Mouse (Mus musculus) embryonic fibroblast, embryonic 13.5 days (primary cell): ENCODE data around the gene Lrrc49. TPM values are rescaled to one million over a fixed set of nuclear protein-coding genes. Genes with fewer than 3 reads are reported as not detected.

Experiments used
- H3K27ac ChIP-seq: 2 replicates; pipeline ENCODE4 v1.5.1; 2012; ENCODE audit warnings: low read length, control low read depth, inconsistent platforms; ENCODE audit not compliant: insufficient read depth
- H3K4me1 ChIP-seq: 2 replicates; pipeline ENCODE4 v1.6.1; 2011; ENCODE audit warnings: low read length; ENCODE audit not compliant: control insufficient read depth, insufficient read depth
- H3K4me3 ChIP-seq: 2 replicates; pipeline ENCODE4 v1.5.1; 2011; ENCODE audit warnings: mild to moderate bottlenecking, control low read depth, low read length; ENCODE audit not compliant: insufficient read depth
- CTCF ChIP-seq: IDR thresholded peaks from 2 replicates; pipeline ENCODE4 v1.5.1; 2011; ENCODE audit warnings: mild to moderate bottlenecking, control low read depth, low read length, moderate library complexity, borderline replicate concordance; ENCODE audit not compliant: insufficient read depth
- POLR2A ChIP-seq: IDR thresholded peaks from 2 replicates; pipeline ENCODE4 v1.6.1; 2011; ENCODE audit warnings: low read depth, mild to moderate bottlenecking, control low read depth, low read length, moderate library complexity
- polyA plus RNA-seq: library from polyadenylated mRNA; stranded (reverse); fragments of >200 nt; gene quantifications from 2 replicates; pipeline ENCODE4 v1.2.4, GENCODE M21; 2011; ENCODE audit warnings: low read depth; ENCODE audit not compliant: missing spikeins, insufficient read length

Lrrc49 gene
- polyA plus RNA-seq, 1 experiment = 16.6 TPM

DNA sequence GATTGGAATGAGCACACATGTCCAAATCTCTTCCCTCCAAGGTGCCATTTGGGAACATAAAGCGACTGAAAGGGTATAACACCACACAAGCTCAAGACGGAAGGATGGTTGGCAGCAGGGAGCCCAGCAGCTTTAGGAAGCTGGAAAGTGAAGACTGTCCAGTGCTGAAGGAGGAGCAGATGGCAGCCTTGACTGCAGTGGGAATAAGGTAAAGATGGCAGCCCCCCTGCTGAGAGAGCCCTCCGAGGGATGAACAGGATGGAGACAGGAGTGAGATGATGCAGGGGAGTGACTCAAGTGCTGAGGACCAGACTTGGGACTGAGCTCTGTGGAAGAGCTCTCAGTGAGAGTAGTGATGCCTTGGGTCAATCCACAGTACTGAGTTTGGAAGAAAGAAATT, 79.9 kb downstream of the Lrrc49 start:
- Histone ChIP-seq H3K4me3 (no peak overlapping the region), H3K27ac (no peak overlapping the region), H3K4me1 (no peaks in the 10 kb centered on the region)
- TF ChIP-seq CTCF (no peak), POLR2A (no peak)

DNA sequence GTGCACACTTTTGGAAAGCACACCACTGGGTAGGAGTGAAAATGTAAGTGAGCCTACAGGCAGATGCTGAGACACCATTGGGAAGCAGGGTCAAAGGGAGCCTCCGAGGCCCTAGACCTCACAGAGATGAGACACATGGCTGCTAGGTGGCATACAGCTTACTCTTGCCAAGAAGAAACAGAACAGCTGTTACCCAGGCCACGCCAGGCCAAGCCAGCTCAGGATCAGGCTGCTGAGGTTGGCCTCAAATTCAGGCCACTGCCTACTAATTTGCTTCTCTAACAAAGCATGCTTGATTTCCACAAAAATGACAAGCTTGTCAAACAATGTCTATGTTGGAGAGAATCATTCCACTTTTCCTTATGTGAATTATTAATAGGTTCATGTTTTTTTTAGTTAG, 83.0 kb downstream of the Lrrc49 start:
- no peaks in the 10 kb centered on the region for H3K4me1 ChIP-seq
- no peak overlapping the region for H3K4me3 ChIP-seq
- TF ChIP-seq CTCF (no peak), POLR2A (no peak)
- no peak overlapping the region for H3K27ac ChIP-seq

DNA sequence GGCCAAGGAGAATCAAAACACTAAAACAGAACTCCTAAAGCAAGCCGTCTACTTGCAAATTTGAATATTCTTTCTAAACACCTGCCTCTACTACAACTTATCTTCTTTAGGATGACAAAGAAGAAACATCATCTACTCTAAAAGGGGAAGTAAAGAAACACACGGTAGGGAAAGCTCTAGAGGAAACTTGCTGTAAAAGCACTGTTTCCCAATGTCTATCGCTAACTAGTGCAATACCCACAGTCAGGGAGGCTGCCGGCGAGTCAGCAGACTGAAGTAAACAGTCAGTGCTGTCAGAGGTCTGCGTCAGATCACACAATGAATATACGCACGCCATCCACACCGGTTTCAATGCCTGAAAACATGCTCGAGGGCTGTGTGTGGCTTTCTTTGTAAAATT, 86.0 kb downstream of the Lrrc49 start:
- no peak overlapping the region for H3K4me3 ChIP-seq
- TF ChIP-seq CTCF (no peak), POLR2A (no peak)
- H3K27ac ChIP-seq = no peak overlapping the region
- no peaks in the 10 kb centered on the region for H3K4me1 ChIP-seq

DNA sequence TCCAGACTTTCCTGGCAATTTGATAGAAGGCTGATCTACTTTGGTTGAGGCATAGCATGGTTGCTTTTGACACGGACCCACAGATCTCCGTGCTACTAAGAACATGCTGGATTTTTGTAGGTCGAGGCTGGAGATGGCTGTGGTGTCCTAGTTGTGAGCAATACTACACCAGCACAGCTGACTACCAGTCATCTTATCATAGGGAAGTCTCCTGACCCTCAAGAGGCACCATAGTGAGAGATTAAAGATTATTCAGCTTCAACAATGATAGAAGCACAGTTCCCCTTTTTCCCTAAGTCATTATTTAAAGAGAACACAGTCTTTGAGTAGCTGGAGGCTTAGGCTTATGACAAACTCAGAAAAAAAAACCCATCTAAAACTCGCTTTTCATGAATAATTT, 87.7 kb downstream of the Lrrc49 start:
- TF ChIP-seq CTCF (no peak), POLR2A (no peak)
- Histone ChIP-seq H3K27ac (no peak overlapping the region), H3K4me1 (no peaks in the 10 kb centered on the region), H3K4me3 (no peak overlapping the region)

DNA sequence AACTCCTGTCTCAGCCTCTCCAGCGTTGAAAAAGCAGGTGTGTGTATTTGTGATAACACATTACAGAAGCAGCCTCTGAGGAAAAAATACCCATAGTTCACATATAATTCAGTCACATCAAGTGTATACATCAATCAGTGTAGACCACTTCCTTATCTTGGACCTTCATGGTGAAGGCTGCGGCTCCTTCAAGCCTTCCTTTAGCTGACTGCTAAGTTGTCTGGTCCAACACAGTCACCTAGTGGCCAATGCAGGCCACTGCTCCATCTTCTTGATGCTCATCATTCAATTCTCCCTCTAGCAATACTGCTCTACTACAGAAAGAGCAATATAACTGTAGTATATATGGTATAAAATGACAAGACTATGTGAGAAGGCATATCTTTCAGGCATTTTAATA, 88.5 kb downstream of the Lrrc49 start:
- Histone ChIP-seq H3K4me1 (no peaks in the 10 kb centered on the region), H3K4me3 (no peak overlapping the region), H3K27ac (no peak overlapping the region)
- TF ChIP-seq POLR2A = no peak
- peak; percentile 61; the same call in 1 of the 2 replicates for TF ChIP-seq CTCF

DNA sequence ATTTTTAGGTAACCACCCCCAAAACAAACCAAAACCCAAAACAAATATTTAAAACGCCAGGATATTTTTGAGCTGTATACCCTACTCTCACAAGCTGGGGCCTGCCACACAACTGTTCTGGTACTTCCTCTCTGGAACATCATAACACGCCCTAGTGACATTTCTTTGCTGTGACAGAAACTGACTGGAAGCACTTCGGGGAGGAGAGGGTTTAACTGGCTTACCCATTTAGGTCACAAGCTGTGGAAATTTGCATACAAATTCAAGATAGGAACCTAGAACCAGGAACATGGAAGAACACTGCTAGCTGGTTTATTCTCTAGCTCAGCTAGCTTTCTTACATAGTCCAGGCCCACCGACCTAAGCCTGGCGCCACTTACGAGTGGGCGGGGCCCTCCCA, 92.6 kb downstream of the Lrrc49 start:
- Histone ChIP-seq H3K4me3 (no peak overlapping the region), H3K27ac (no peak overlapping the region), H3K4me1 (no peaks in the 10 kb centered on the region)
- TF ChIP-seq POLR2A (no peak), CTCF (no peak)

DNA sequence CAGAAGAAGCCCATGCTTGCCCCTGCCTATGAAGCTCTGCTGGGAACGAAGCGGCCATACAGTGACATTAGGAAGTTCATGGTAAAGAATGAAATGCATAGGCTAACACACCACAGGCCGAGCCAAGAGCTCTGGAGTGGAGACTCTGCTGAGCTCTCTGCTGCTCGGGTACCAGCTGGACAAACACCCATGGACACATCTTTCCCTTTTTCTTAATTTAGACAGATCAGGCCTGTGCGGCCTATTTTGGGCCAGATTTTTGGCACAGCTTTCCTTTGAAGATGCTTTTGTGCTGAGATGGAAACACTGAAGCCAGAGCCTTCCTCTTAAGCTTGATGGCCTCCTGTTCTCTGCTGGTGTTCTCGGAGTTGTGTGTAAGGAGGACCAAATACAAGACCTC, 95.0 kb downstream of the Lrrc49 start:
- TF ChIP-seq POLR2A (no peak), CTCF (no peak)
- no peaks in the 10 kb centered on the region for H3K4me1 ChIP-seq
- H3K4me3 ChIP-seq = no peak overlapping the region
- no peak overlapping the region for H3K27ac ChIP-seq

DNA sequence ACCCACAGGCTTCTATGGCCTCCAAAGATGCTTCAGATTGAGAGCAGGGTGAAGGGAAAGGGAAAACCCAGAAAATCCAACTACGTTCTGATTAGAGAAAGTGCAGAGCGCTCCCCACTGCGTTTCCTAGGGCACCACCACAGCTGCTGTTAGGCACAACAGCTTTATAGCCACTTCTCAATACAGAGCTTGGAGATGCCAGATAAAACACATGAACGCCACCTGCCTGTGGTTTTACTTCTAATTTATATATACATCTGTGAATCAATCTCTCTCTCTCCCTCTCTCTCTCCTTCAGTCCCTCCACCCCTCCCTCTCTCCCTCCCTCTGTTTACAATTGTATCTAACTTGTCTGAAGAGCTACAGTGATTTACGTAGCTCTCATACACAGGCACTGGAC, 95.6 kb downstream of the Lrrc49 start:
- TF ChIP-seq CTCF = no peak
- no peak for TF ChIP-seq POLR2A
- Histone ChIP-seq H3K27ac (no peak overlapping the region), H3K4me1 (no peaks in the 10 kb centered on the region), H3K4me3 (no peak overlapping the region)

DNA sequence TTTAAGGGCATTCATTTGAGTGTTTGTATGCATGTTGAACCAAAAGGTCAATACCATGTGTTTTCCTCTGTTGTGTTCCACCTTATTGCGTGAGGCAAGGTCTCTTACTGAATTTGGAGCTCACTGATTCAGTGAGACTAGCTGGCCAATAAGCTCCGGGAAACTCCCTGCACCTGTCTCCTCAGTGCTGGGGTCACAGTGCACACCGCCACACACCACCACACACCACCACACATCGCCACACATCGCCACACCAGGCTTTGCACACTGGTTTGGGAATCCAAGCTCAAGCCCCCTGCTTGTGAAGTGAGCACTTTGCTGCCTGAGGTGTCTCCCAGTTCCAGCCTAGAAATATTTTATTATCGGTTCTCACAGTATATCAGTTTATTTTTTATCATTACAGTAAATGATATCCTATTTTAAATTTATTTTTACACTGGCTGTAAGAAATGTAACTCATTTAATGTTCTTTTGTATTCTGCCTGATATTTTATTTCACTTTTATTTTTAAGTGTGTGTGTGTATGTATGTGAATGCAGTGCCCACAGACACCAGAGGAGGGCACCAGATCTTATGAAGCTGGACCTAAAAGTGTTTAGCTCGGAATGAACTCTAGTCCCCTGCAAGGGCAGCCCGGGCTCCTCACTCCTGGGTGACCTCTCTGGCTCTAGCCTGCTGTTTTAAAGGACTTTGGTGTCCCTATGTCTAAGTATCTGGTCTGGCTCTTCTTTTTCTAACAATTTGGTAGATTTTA, 96.9 kb downstream of the Lrrc49 start:
- no peak for TF ChIP-seq CTCF
- TF ChIP-seq POLR2A = no peak
- no peaks in the 10 kb centered on the region for H3K4me1 ChIP-seq

DNA sequence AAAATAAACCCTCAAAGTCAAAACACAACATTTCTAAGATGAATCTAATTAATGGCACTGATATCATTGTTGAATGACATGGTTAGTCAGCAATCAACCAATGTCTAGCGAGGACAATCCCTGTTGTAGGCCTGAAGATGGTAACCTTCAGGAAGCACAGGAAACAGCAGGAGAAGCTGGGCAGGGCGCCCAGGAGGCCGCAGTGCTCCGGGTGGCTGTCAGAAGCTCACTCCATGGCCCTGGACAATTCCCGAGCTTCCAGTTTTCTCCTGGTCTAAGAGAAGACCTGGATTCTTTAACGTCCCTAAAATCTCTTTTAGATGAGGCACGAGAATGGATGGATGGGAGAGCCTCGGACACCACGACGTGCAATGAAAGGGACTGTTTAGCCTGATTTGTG, 99.0 kb downstream of the Lrrc49 start:
- no peak overlapping the region for H3K27ac ChIP-seq
- TF ChIP-seq CTCF (no peak), POLR2A (no peak)
- no peak overlapping the region for H3K4me3 ChIP-seq
- no peaks in the 10 kb centered on the region for H3K4me1 ChIP-seq

More for the DNA sequence above, 96.9 kb downstream of the Lrrc49 start:
- H3K27ac ChIP-seq = no peak overlapping the region
- no peak overlapping the region for H3K4me3 ChIP-seq

DNA sequence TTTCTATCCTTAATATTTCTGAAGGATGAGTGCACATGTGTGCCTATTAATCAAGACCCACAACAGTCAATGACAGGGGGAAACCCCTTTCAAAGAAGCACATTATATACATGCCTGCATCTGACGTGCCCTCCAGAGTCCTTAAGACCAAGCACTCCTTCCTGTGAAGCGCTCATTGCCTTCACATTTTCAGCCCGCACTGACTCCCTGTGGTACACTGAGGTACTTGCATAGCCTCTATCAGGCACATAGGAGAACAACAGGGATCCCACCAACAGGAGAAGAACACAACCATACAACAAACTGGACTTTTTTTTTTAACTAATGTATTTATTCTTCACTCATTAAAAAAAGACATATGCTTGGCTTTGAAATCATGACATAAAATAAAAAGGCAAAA, 101.0 kb downstream of the Lrrc49 start:
- Histone ChIP-seq H3K27ac (no peak overlapping the region), H3K4me3 (no peak overlapping the region), H3K4me1 (no peaks in the 10 kb centered on the region)
- TF ChIP-seq CTCF (no peak), POLR2A (no peak)
